Mouse (Mus musculus): ENCODE measurements at regions not wholly inside any gene's neighbourhood (a gene's known extent, or its start where the extent isn't known, plus 50 kb on each side); places are given as distances from the start of the nearest gene placed in this dataset.

- WGBS, result 86% methylated on average over 2 of the region's 2 CpGs
- H3K27ac ChIP-seq, result no peak overlapping the region
- H3K4me1 ChIP-seq (replicated peaks), result no peaks in the 10 kb centered on the region
- H3K9ac ChIP-seq, result no peak overlapping the region
- no peak for ATAC-seq (ENCODE audit: low FRiP score)
- no peaks in the 10 kb centered on the region for H3K36me3 ChIP-seq
- H3K27me3 ChIP-seq, result no peaks in the 10 kb centered on the region
- no peaks in the 10 kb centered on the region for H3K9me3 ChIP-seq
- no peak overlapping the region for H3K4me3 ChIP-seq
- no peak overlapping the region for H3K4me2 ChIP-seq
Observed at GRCm38 (mm10) chr3:141051685-141052084, 160.5 kb downstream of the Pdha2 start.

- Histone ChIP-seq H3K27ac (no peak overlapping the region), H3K9me3 (no peaks in the 10 kb centered on the region), H3K27me3 (no peaks in the 10 kb centered on the region), H3K36me3 (no peaks in the 10 kb centered on the region), H3K9ac (no peak overlapping the region), H3K4me3 (no peak overlapping the region), H3K4me1 (replicated peaks) (no peaks in the 10 kb centered on the region), H3K4me2 (no peak overlapping the region)
- WGBS, result 67% methylated on average over 1 of the region's 1 CpGs
- ATAC-seq (ENCODE audit: low FRiP score), result no peak
Observed at GRCm38 (mm10) chr3:141014262-141014547, 197.9 kb downstream of the Pdha2 start.

GRCm38 (mm10) chr3:141013521-141014261 lies 198.5 kb downstream of the Pdha2 start:
- 66% methylated on average over 8 of the region's 8 CpGs for WGBS
- Histone ChIP-seq H3K4me3 (no peak overlapping the region), H3K9ac (no peak overlapping the region), H3K27me3 (no peaks in the 10 kb centered on the region), H3K4me2 (no peak overlapping the region), H3K27ac (no peak overlapping the region), H3K4me1 (replicated peaks) (no peaks in the 10 kb centered on the region), H3K36me3 (no peaks in the 10 kb centered on the region), H3K9me3 (no peaks in the 10 kb centered on the region)
- ATAC-seq (ENCODE audit: low FRiP score), result no peak

GRCm38 (mm10) chr3:141012976-141013375 lies 199.2 kb downstream of the Pdha2 start:
- no peak overlapping the region for H3K9ac ChIP-seq
- no peak overlapping the region for H3K27ac ChIP-seq
- ATAC-seq (ENCODE audit: low FRiP score), result no peak
- no peaks in the 10 kb centered on the region for H3K36me3 ChIP-seq
- no peaks in the 10 kb centered on the region for H3K27me3 ChIP-seq
- no peaks in the 10 kb centered on the region for H3K9me3 ChIP-seq
- H3K4me2 ChIP-seq, result no peak overlapping the region
- no peaks in the 10 kb centered on the region for H3K4me1 ChIP-seq (replicated peaks)
- no peak overlapping the region for H3K4me3 ChIP-seq
- WGBS, result 72% methylated on average over 1 of the region's 1 CpGs

- Histone ChIP-seq H3K4me2 (no peak overlapping the region), H3K9ac (no peak overlapping the region), H3K27ac (no peak overlapping the region), H3K4me1 (replicated peaks) (no peaks in the 10 kb centered on the region), H3K27me3 (no peaks in the 10 kb centered on the region), H3K4me3 (no peak overlapping the region), H3K36me3 (no peaks in the 10 kb centered on the region), H3K9me3 (no peaks in the 10 kb centered on the region)
- WGBS, result 83% methylated on average over 2 of the region's 2 CpGs
- no peak for ATAC-seq (ENCODE audit: low FRiP score)
Observed at GRCm38 (mm10) chr3:141008792-141009191, 203.4 kb downstream of the Pdha2 start.

GRCm38 (mm10) chr3:141005885-141006284 lies 206.3 kb downstream of the Pdha2 start:
- no peaks in the 10 kb centered on the region for H3K36me3 ChIP-seq
- ATAC-seq (ENCODE audit: low FRiP score), result no peak
- no peaks in the 10 kb centered on the region for H3K9me3 ChIP-seq
- H3K9ac ChIP-seq, result no peak overlapping the region
- H3K27ac ChIP-seq, result no peak overlapping the region
- no peak overlapping the region for H3K4me3 ChIP-seq
- no peak overlapping the region for H3K4me2 ChIP-seq
- 79% methylated on average over 3 of the region's 3 CpGs for WGBS
- H3K27me3 ChIP-seq, result no peaks in the 10 kb centered on the region
- H3K4me1 ChIP-seq (replicated peaks), result no peaks in the 10 kb centered on the region

GRCm38 (mm10) chr3:141003561-141003960 lies 208.6 kb downstream of the Pdha2 start:
- H3K36me3 ChIP-seq, result no peaks in the 10 kb centered on the region
- H3K27me3 ChIP-seq, result no peaks in the 10 kb centered on the region
- no peak overlapping the region for H3K4me3 ChIP-seq
- no peak overlapping the region for H3K9ac ChIP-seq
- H3K4me2 ChIP-seq, result no peak overlapping the region
- no peak for ATAC-seq (ENCODE audit: low FRiP score)
- no peaks in the 10 kb centered on the region for H3K4me1 ChIP-seq (replicated peaks)
- WGBS, result 86% methylated on average over 2 of the region's 2 CpGs
- H3K9me3 ChIP-seq, result no peaks in the 10 kb centered on the region
- H3K27ac ChIP-seq, result no peak overlapping the region

- 76% methylated on average over 5 of the region's 5 CpGs for WGBS
- H3K27me3 ChIP-seq, result no peaks in the 10 kb centered on the region
- no peaks in the 10 kb centered on the region for H3K9me3 ChIP-seq
- H3K4me2 ChIP-seq, result no peak overlapping the region
- no peak overlapping the region for H3K27ac ChIP-seq
- ATAC-seq (ENCODE audit: low FRiP score), result no peak
- no peaks in the 10 kb centered on the region for H3K36me3 ChIP-seq
- H3K9ac ChIP-seq, result no peak overlapping the region
- H3K4me1 ChIP-seq (replicated peaks), result no peaks in the 10 kb centered on the region
- no peak overlapping the region for H3K4me3 ChIP-seq
Observed at GRCm38 (mm10) chr3:140988247-140988646, 223.9 kb downstream of the Pdha2 start.

- WGBS, result 53% methylated on average over 6 of the region's 6 CpGs
Observed at GRCm38 (mm10) chr3:140973519-140973918, 238.6 kb downstream of the Pdha2 start.

GRCm38 (mm10) chr3:140969892-140970880 lies 242.0 kb downstream of the Pdha2 start:
- Histone ChIP-seq H3K4me2 (no peak overlapping the region), H3K27me3 (no peaks in the 10 kb centered on the region), H3K9ac (no peak overlapping the region), H3K4me1 (replicated peaks) (no peaks in the 10 kb centered on the region), H3K4me3 (no peak overlapping the region), H3K9me3 (no peaks in the 10 kb centered on the region), H3K27ac (no peak overlapping the region), H3K36me3 (no peaks in the 10 kb centered on the region)
- 84% methylated on average over 3 of the region's 3 CpGs for WGBS
- ATAC-seq (ENCODE audit: low FRiP score), result no peak

More at GRCm38 (mm10) chr3:140973519-140973918, 238.6 kb downstream of the Pdha2 start:
- Histone ChIP-seq H3K27me3 (no peaks in the 10 kb centered on the region), H3K27ac (no peak overlapping the region), H3K36me3 (no peaks in the 10 kb centered on the region), H3K4me3 (no peak overlapping the region), H3K4me2 (no peak overlapping the region), H3K4me1 (replicated peaks) (no peaks in the 10 kb centered on the region), H3K9ac (no peak overlapping the region), H3K9me3 (no peaks in the 10 kb centered on the region)
- ATAC-seq (ENCODE audit: low FRiP score), result no peak

GRCm38 (mm10) chr3:140968556-140968955 lies 243.6 kb downstream of the Pdha2 start:
- WGBS, result 88% methylated on average over 3 of the region's 3 CpGs
- H3K27ac ChIP-seq, result no peak overlapping the region
- no peak for ATAC-seq (ENCODE audit: low FRiP score)
- no peaks in the 10 kb centered on the region for H3K27me3 ChIP-seq
- no peak overlapping the region for H3K4me2 ChIP-seq
- H3K36me3 ChIP-seq, result no peaks in the 10 kb centered on the region
- H3K4me1 ChIP-seq (replicated peaks), result no peaks in the 10 kb centered on the region
- H3K9me3 ChIP-seq, result no peaks in the 10 kb centered on the region
- no peak overlapping the region for H3K9ac ChIP-seq
- no peak overlapping the region for H3K4me3 ChIP-seq

GRCm38 (mm10) chr3:140957666-140958065 lies 254.5 kb downstream of the Pdha2 start:
- Histone ChIP-seq H3K36me3 (no peaks in the 10 kb centered on the region), H3K4me2 (no peak overlapping the region), H3K9ac (no peak overlapping the region), H3K27ac (no peak overlapping the region), H3K4me1 (replicated peaks) (no peaks in the 10 kb centered on the region), H3K4me3 (no peak overlapping the region), H3K9me3 (no peaks in the 10 kb centered on the region), H3K27me3 (no peaks in the 10 kb centered on the region)
- WGBS, result 23% methylated on average over 1 of the region's 1 CpGs
- no peak for ATAC-seq (ENCODE audit: low FRiP score)

Measured in hindbrain, embryonic 13.5 days (tissue).